Mouse (Mus musculus): ENCODE measurements at regions not wholly inside any gene's neighbourhood (a gene's known extent, or its start where the extent isn't known, plus 50 kb on each side); places are given as distances from the start of the nearest gene placed in this dataset.

- no peak overlapping the region for H3K4me3 ChIP-seq (ENCODE audit: insufficient read depth in 1 of 2, low read depth in 1 of 2, low read length in 2 of 2, poor library complexity in 1 of 2, severe bottlenecking in 1 of 2)
- H3K9me3 ChIP-seq (ENCODE audit: control insufficient read depth, insufficient read depth, low read depth, low read length) = no peaks in the 10 kb centered on the region
- in situ Hi-C loops (cut with MboI; ENCODE audit: low sequenced_read_pairs in 2 of 2, unreplicated experiment in 2 of 2) = no loop called here
- no peak for DNase-seq (ENCODE audit: low read depth, low spot score)
- H3K9ac ChIP-seq (ENCODE audit: insufficient read depth, low read depth, low read length, poor library complexity, severe bottlenecking) = no peak overlapping the region
- H3K4me1 ChIP-seq (ENCODE audit: control insufficient read depth in 2 of 2, insufficient read depth in 2 of 2, low read length in 2 of 2, poor library complexity in 1 of 2) = no peaks in the 10 kb centered on the region
- no peak overlapping the region for H3K27ac ChIP-seq (ENCODE audit: insufficient read depth, low read depth, low read length, poor library complexity, severe bottlenecking)
- H3K36me3 ChIP-seq (ENCODE audit: control insufficient read depth, insufficient read depth, low read length, poor library complexity, severe bottlenecking) = no peaks in the 10 kb centered on the region
- TF ChIP-seq MAFK (IDR thresholded peaks at IDR 0.05; ENCODE audit: insufficient read depth, low read depth, low read length) (no peak), HCFC1 (IDR thresholded peaks at IDR 0.05; ENCODE audit: borderline replicate concordance, insufficient read depth, low read length) (no peak), ZNF384 (IDR thresholded peaks at IDR 0.05; ENCODE audit: low read depth, low read length) (no peak), ZC3H11A (IDR thresholded peaks at IDR 0.05; ENCODE audit: borderline replicate concordance, low read depth, low read length) (no peak), CHD2 (IDR thresholded peaks at IDR 0.05; ENCODE audit: low read depth, low read length) (no peak)
Observed at GRCm38 (mm10) chr7:113682271-113682670, 83.5 kb upstream of the Spon1 start.

DNA sequence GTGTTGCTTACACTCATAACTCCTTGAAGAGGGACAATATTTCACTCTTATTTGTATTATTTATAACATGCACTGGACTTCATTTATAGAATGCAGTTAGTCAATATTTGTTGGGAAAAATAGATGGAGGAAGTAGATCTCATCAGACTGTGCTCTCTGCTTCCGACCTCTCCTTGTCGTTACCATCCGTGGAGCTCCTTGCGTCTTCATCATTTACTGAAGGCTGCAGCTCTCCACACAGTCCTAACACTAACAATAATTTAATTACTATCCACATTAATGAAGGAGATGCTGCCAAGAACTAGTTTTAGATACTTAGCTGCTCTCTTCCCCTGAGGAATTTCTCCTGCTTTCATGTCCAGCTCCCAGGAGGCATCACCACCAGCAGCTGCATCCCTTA, 80.4 kb upstream of the Spon1 start:
- no peak for DNase-seq (ENCODE audit: low read depth, low spot score)
- in situ Hi-C loops (cut with MboI; ENCODE audit: low sequenced_read_pairs in 2 of 2, unreplicated experiment in 2 of 2) = no loop called here
- TF ChIP-seq ZNF384 (IDR thresholded peaks at IDR 0.05; ENCODE audit: low read depth, low read length) = no peak
- no peak for TF ChIP-seq CHD2 (IDR thresholded peaks at IDR 0.05; ENCODE audit: low read depth, low read length)
- no peak for TF ChIP-seq ZC3H11A (IDR thresholded peaks at IDR 0.05; ENCODE audit: borderline replicate concordance, low read depth, low read length)
- TF ChIP-seq MAFK (IDR thresholded peaks at IDR 0.05; ENCODE audit: insufficient read depth, low read depth, low read length) = no peak
- no peak for TF ChIP-seq HCFC1 (IDR thresholded peaks at IDR 0.05; ENCODE audit: borderline replicate concordance, insufficient read depth, low read length)

GRCm38 (mm10) chr7:113686527-113686926, 79.3 kb upstream of the Spon1 start:
- no peak overlapping the region for H3K27ac ChIP-seq (ENCODE audit: insufficient read depth, low read depth, low read length, poor library complexity, severe bottlenecking)
- H3K4me3 ChIP-seq (ENCODE audit: insufficient read depth in 1 of 2, low read depth in 1 of 2, low read length in 2 of 2, poor library complexity in 1 of 2, severe bottlenecking in 1 of 2) = no peak overlapping the region
- DNase-seq (ENCODE audit: low read depth, low spot score) = no peak
- no peaks in the 10 kb centered on the region for H3K4me1 ChIP-seq (ENCODE audit: control insufficient read depth in 2 of 2, insufficient read depth in 2 of 2, low read length in 2 of 2, poor library complexity in 1 of 2)
- H3K36me3 ChIP-seq (ENCODE audit: control insufficient read depth, insufficient read depth, low read length, poor library complexity, severe bottlenecking) = no peaks in the 10 kb centered on the region
- in situ Hi-C loops (cut with MboI; ENCODE audit: low sequenced_read_pairs in 2 of 2, unreplicated experiment in 2 of 2) = no loop called here
- H3K9me3 ChIP-seq (ENCODE audit: control insufficient read depth, insufficient read depth, low read depth, low read length) = no peaks in the 10 kb centered on the region
- TF ChIP-seq MAFK (IDR thresholded peaks at IDR 0.05; ENCODE audit: insufficient read depth, low read depth, low read length) (no peak), CHD2 (IDR thresholded peaks at IDR 0.05; ENCODE audit: low read depth, low read length) (no peak), ZC3H11A (IDR thresholded peaks at IDR 0.05; ENCODE audit: borderline replicate concordance, low read depth, low read length) (no peak), ZNF384 (IDR thresholded peaks at IDR 0.05; ENCODE audit: low read depth, low read length) (no peak), HCFC1 (IDR thresholded peaks at IDR 0.05; ENCODE audit: borderline replicate concordance, insufficient read depth, low read length) (no peak)
- H3K9ac ChIP-seq (ENCODE audit: insufficient read depth, low read depth, low read length, poor library complexity, severe bottlenecking) = no peak overlapping the region

More for the DNA sequence above, 80.4 kb upstream of the Spon1 start:
- Histone ChIP-seq H3K27ac (ENCODE audit: insufficient read depth, low read depth, low read length, poor library complexity, severe bottlenecking) (no peak overlapping the region), H3K4me3 (ENCODE audit: insufficient read depth in 1 of 2, low read depth in 1 of 2, low read length in 2 of 2, poor library complexity in 1 of 2, severe bottlenecking in 1 of 2) (no peak overlapping the region), H3K4me1 (ENCODE audit: control insufficient read depth in 2 of 2, insufficient read depth in 2 of 2, low read length in 2 of 2, poor library complexity in 1 of 2) (no peaks in the 10 kb centered on the region), H3K9me3 (ENCODE audit: control insufficient read depth, insufficient read depth, low read depth, low read length) (no peaks in the 10 kb centered on the region), H3K9ac (ENCODE audit: insufficient read depth, low read depth, low read length, poor library complexity, severe bottlenecking) (no peak overlapping the region), H3K36me3 (ENCODE audit: control insufficient read depth, insufficient read depth, low read length, poor library complexity, severe bottlenecking) (no peaks in the 10 kb centered on the region)

DNA sequence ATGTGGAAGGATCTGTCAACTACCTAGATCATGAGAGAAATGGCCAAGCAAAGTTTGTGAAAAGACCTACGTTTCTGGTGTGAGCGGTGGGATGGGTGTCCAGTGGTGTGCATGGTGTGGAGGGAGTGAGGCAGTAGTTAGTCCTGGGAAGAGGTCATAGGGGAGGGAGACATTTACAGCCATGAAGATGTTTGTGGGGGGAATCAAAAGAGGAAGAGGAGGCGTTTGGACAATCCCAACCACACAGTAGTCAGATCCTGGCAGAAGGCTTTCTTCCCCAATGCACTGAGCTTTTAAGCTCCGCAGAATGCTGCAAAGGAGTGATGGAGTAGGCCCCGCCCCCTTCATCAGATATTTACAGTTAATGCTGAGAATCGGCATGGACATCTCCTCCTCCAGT, 78.2 kb upstream of the Spon1 start:
- no peak overlapping the region for H3K9ac ChIP-seq (ENCODE audit: insufficient read depth, low read depth, low read length, poor library complexity, severe bottlenecking)
- no peaks in the 10 kb centered on the region for H3K9me3 ChIP-seq (ENCODE audit: control insufficient read depth, insufficient read depth, low read depth, low read length)
- DNase-seq (ENCODE audit: low read depth, low spot score) = no peak
- TF ChIP-seq CHD2 (IDR thresholded peaks at IDR 0.05; ENCODE audit: low read depth, low read length) (no peak), ZC3H11A (IDR thresholded peaks at IDR 0.05; ENCODE audit: borderline replicate concordance, low read depth, low read length) (no peak), ZNF384 (IDR thresholded peaks at IDR 0.05; ENCODE audit: low read depth, low read length) (no peak), MAFK (IDR thresholded peaks at IDR 0.05; ENCODE audit: insufficient read depth, low read depth, low read length) (no peak), HCFC1 (IDR thresholded peaks at IDR 0.05; ENCODE audit: borderline replicate concordance, insufficient read depth, low read length) (no peak)
- no peaks in the 10 kb centered on the region for H3K4me1 ChIP-seq (ENCODE audit: control insufficient read depth in 2 of 2, insufficient read depth in 2 of 2, low read length in 2 of 2, poor library complexity in 1 of 2)
- in situ Hi-C loops (cut with MboI; ENCODE audit: low sequenced_read_pairs in 2 of 2, unreplicated experiment in 2 of 2) = no loop called here
- no peaks in the 10 kb centered on the region for H3K36me3 ChIP-seq (ENCODE audit: control insufficient read depth, insufficient read depth, low read length, poor library complexity, severe bottlenecking)
- no peak overlapping the region for H3K27ac ChIP-seq (ENCODE audit: insufficient read depth, low read depth, low read length, poor library complexity, severe bottlenecking)
- H3K4me3 ChIP-seq (ENCODE audit: insufficient read depth in 1 of 2, low read depth in 1 of 2, low read length in 2 of 2, poor library complexity in 1 of 2, severe bottlenecking in 1 of 2) = no peak overlapping the region

GRCm38 (mm10) chr7:113688231-113688669, 77.5 kb upstream of the Spon1 start:
- TF ChIP-seq CHD2 (IDR thresholded peaks at IDR 0.05; ENCODE audit: low read depth, low read length) (no peak), ZC3H11A (IDR thresholded peaks at IDR 0.05; ENCODE audit: borderline replicate concordance, low read depth, low read length) (no peak), ZNF384 (IDR thresholded peaks at IDR 0.05; ENCODE audit: low read depth, low read length) (no peak), HCFC1 (IDR thresholded peaks at IDR 0.05; ENCODE audit: borderline replicate concordance, insufficient read depth, low read length) (no peak), MAFK (IDR thresholded peaks at IDR 0.05; ENCODE audit: insufficient read depth, low read depth, low read length) (no peak)
- H3K4me1 ChIP-seq (ENCODE audit: control insufficient read depth in 2 of 2, insufficient read depth in 2 of 2, low read length in 2 of 2, poor library complexity in 1 of 2) = no peaks in the 10 kb centered on the region
- DNase-seq (ENCODE audit: low read depth, low spot score) = no peak
- in situ Hi-C loops (cut with MboI; ENCODE audit: low sequenced_read_pairs in 2 of 2, unreplicated experiment in 2 of 2) = no loop called here
- H3K9me3 ChIP-seq (ENCODE audit: control insufficient read depth, insufficient read depth, low read depth, low read length) = no peaks in the 10 kb centered on the region
- H3K9ac ChIP-seq (ENCODE audit: insufficient read depth, low read depth, low read length, poor library complexity, severe bottlenecking) = no peak overlapping the region
- no peak overlapping the region for H3K27ac ChIP-seq (ENCODE audit: insufficient read depth, low read depth, low read length, poor library complexity, severe bottlenecking)
- no peak overlapping the region for H3K4me3 ChIP-seq (ENCODE audit: insufficient read depth in 1 of 2, low read depth in 1 of 2, low read length in 2 of 2, poor library complexity in 1 of 2, severe bottlenecking in 1 of 2)
- H3K36me3 ChIP-seq (ENCODE audit: control insufficient read depth, insufficient read depth, low read length, poor library complexity, severe bottlenecking) = no peaks in the 10 kb centered on the region

All from ES-E14 (cell line).